Mouse (Mus musculus): ENCODE data around the gene Cacul1. TPM values are rescaled to one million over a fixed set of nuclear protein-coding genes. Genes with fewer than 3 reads are reported as not detected.

Gene Cacul1
- polyA plus RNA-seq, 3 experiments from 2014 or later, result 15.9 to 34.0 (median 29.7) TPM

DNA sequence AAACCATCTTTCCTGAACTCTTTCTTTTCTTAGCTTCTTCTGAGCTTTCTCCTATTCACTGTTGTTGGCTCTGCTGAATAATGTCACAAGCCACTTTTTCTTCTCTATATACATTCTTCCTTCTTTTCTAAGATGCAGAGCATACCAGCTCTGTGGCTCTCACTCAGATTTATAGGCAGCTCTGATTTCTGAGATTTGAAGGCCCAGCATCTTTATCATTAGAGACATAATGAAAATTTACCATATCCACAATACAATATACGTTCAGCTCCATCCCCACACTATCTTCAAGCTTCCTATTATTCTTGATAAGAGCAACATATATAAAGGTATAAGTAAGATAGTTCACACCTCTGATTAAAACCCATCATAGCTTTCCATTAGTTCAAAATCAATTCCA, 50.7 kb downstream of the Cacul1 start:
- no peak for ATAC-seq

DNA sequence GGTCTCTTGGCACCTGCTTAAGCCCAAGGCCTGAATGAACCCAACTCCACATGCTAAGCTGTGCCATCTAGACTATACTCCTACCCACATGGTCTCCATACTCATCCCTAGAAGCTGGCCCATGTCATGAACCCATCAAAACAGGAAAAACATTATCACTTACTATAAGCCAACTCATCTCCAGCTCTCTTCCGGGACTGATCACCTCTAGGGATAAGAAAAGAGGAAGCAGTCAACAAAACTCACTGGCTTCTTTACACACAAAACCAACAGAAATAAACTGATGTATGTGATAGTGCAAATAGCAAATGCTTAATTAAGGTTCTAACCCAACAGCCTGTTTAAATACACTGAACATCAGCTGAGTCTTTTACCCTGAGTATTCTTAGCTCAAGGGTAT, 51.5 kb downstream of the Cacul1 start:
- ATAC-seq, result no peak

DNA sequence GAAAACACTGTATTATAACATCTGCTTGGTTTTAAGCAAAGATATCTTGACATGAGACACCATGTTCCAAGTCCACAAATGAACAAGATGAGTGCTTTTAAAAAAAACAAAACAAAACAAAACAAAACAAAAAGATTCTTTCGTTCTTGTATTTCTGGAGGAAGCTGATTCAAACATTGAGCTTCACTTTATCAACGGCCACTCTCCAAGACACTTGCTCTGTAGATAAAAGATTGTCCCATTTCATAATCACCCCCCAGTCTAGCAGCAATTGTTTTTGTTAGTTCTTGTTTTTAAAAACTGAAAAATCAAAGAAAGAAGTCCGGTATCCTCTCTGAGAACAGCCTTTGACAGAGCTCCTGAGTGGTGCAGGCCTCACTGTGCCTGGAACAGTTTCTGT, 52.2 kb downstream of the Cacul1 start:
- no peak for ATAC-seq

DNA sequence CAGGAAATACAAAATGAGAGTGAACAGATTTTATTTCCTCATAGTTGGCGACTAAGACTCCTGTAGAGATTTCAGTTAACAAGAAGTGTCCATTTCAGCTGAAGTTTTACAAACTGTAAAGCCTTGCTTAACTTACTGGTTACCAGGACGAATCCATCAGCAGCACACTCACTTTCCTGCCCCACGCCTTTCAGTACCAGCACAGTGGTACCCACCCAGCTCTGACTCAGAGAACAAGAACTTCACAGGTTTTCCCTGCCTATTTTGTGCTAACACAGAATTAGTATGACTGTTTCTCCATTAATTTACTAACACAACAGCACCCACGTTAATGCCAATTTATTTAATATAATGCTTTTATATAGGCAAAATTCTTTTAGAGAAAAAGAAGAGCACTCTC, 53.9 kb downstream of the Cacul1 start:
- no peak for ATAC-seq

DNA sequence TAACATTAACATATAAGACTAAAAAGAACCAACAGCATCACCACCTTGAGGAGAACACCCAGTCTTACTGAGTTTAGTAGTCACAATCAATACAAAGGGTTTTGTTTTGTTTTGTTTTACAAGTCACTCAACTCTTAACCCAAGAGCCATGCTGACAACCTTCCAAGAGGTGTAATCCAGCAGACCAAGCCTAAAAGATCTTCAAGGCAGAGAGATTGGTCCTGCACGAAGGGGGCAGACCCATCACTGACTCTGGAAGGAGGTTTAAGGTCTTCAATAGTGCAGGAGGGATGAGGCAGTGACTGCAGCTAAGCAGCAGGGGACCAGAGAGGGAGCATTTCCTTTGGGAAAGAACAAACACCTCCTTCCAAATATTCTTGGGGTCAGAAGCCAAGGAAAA, 55.7 kb downstream of the Cacul1 start:
- ATAC-seq, result no peak

DNA sequence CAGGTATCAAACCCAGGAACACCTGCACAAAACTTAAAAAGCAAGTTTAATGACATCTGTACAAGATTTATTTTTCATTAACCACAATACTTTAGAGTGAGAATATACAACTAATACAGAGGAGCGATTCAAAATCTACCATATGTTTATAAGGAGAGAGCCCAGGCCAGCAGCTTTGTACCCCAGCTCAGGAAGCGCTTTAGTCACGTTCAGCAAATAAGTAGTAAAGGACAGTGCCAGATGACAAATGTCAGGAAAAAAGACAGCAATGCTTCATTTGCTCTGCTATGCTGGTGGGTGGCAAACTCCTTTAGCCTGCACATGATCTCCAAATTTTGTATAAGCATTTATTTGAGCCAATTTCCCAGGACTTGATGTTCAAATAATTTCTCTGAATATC, 56.1 kb downstream of the Cacul1 start:
- ATAC-seq, result no peak

DNA sequence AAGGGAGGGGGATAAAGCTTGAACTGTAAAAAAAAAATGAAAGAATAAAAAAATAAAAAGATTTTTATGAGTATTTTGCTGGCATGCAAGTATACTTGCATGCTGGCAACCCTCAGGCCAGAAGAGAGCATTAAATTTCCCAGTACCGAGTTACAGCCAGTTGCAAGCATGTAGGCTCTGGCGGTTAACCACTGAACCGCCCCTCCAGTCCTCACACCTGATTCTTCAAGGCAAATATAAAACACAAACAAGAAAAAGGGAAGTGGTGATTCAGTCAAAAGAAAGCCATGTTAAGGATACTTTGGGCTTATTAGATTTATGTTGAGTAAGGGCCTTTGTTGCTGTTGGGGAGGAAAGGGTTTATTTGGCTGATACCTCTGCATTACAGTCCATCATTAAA, 60.7 kb downstream of the Cacul1 start:
- ATAC-seq, result no peak

DNA sequence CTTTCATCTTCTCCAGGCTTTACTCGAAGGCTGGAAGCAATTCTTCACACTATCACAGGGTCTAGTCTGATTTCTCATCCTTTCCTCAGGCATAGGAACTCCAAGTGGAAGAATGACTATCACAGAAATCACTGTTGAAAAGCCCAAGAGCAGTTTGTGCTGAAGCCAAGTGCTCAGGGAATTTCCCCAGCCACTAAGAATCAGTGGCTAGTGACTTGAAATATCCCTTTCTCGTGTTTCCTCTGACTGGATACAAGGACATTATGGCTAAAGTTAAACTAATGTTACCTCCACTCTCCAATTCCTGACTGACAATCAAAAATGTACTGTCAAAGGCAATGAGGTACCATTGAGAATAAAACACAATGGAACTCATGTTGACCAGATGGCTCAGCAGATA, 65.8 kb downstream of the Cacul1 start:
- no peak for ATAC-seq

DNA sequence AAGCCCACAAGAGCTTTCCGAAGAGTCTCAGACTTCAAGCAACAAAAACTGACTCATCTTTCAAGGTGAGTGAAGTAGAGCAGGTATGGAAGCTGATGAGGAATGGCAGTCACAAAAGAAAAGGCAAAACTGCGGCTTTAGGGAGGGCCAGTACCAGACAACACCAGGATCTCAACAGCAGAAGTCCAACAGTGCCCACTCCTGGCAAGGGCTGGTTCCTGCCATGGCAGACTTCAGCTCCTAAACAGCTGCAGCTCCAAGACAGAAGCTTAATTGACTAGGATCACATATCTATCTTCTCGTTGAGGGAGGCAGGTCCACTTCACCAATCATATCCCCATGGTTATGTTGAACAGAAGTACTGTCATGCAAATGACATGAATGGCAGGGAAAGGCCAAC, 67.4 kb downstream of the Cacul1 start:
- ATAC-seq, result no peak

DNA sequence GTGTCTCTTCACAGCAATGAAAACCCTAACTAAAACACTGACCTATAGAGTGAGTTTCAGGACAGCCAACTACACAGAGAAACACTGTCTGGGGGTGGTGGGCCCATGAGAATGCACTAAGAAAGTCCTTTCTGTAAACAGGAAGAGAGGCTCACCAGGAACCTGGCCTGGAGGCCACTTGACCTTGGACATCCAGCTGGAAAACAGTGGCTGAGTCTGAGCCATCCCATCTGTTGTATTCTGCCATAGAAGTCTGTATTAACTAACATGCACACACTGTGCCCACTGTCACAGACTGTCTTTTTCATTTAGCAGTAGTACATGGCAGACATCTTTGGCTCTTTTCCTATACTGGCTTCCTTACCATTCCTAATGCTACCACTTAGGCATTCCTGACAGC, 80.6 kb downstream of the Cacul1 start:
- ATAC-seq, result no peak

DNA sequence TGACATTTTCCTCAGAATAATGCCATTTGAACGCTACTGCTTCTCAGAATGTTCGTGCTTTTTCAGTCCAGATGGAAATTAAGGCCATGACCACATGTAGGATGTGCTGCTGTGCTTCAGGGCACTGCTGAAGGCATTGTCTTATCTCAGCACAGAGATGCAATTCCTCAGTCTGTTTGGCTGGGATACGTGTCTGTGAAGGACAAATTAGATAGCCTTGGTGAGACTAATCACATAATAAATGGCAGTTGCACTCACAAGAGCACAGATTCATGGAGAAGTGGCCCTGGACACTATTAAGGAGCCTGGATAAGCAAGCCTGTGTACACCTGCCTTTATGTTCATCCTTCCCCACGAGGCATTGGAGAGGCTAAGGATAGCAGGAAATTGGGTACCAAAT, 83.7 kb downstream of the Cacul1 start:
- ATAC-seq, result no peak

DNA sequence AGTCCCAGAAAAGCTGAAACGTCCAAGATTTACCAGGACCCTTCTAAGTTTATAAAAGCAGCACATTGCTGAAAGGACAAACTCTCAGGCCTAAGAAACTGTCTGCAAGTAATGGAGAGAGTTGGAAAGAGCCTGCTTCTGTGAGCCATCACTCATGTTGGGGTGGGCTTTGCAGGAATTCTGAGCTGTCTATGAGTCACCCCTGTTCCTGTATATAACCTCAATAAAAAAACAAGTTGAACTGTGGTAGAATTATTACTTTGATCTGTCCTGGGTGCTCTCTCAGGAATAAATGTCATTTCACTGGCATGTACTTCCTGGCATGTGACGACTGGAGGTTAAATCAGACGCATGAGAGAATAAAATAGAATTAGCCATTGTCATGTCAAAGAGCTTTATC, 85.1 kb downstream of the Cacul1 start:
- ATAC-seq, result no peak

DNA sequence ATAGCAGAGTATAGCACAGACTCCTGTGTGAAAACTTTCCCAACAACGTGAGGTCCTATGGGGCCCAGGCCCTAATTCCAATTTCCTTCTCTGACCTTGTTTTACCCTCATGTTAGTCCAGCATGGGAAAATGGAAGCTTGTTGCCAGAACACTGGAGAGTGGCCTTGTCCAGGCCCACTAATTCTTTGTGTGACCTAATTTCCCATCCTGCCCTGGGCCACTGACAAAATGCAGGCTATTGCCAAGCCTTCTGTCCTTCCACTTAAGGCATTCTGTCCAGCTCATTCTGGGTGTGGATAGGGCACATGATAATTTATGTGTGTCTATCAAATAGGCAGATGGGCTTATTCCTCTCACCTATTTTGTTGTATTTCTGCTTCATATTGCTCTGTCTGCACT, 91.3 kb downstream of the Cacul1 start:
- no peak for ATAC-seq

DNA sequence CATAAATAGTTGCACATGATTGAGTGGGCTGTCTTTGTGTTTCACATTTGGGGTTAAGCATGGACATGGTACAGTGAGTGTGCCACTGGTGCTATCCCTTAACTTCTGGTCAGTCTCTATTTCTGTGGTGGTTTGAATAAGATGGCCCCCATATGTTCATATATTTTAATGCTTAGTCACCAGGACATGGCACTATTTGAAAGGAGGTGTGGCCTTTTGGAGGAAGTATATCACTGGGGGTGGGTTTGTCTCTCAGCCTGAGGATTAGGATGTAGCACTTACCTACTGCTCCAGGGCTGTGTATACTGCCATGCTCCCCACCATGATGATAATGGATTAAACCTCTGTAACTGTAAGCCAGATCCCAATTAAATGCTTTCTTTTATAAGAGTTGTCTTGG, 95.6 kb downstream of the Cacul1 start:
- no peak for ATAC-seq

DNA sequence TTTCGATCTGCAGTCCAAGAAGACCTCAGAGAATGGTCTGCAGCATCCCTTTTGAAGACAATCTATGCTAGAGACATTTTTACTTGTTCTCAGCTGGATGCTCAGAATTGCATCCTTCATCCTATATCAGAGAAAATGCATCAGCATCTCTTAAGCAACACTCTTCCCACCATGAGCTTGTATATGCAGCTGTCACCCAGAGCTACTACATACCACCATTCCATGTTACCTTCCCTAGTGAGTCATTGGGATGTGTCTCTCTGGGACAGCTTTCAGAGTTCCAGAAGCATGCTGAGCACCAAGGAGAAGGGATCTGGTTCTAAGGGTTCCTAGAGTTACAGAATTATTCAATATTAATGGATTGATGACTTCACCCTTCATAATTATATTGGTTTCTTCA, 102.0 kb downstream of the Cacul1 start:
- no peak for ATAC-seq

DNA sequence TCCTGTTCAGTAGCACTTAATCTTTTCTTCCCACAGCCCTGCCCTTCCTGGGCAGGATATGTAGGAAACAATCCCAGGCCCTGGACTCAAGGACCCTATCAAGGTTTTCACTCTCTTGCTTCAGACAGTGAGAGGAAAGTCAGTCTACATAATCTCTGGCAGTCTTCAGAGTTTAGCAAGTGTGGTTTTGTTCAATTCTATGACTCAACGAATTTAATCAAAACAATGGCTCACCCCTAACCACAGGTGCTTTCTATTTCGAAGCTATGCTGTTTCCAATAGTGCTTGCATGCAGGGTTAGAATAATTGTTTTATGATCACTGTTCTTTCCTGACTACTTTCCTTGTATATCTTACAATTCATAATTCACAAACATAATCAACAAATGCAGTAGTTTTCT, 103.0 kb downstream of the Cacul1 start:
- ATAC-seq, result no peak

Other genes starting within 250 kb of the Cacul1 start
- gene Prlhr, start 112.7 kb downstream of the Cacul1 start, polyA plus RNA-seq (2017; shearing (Covaris generic)), result not detected
- gene Nanos1, start 175.0 kb upstream of the Cacul1 start, polyA plus RNA-seq (2017; shearing (Covaris generic)), result 1 to 10 TPM; 1.5 to 3.0 (median 2.4) TPM
- gene Eif3a, start 209.6 kb upstream of the Cacul1 start, polyA plus RNA-seq (2017; shearing (Covaris generic)), result 100 to 1,000 TPM; 117 to 136 (median 120) TPM
- 10 to 100 TPM; 55.3 to 62.1 (median 61.5) TPM for gene Fam45a, start 230.6 kb upstream of the Cacul1 start, polyA plus RNA-seq (2017; shearing (Covaris generic))

Data from inflammation-experienced regulatory T-cells, adult 6 months (primary cell).